Mouse (Mus musculus): ENCODE measurements around the gene Josd1.

The Josd1 gene

DNA sequence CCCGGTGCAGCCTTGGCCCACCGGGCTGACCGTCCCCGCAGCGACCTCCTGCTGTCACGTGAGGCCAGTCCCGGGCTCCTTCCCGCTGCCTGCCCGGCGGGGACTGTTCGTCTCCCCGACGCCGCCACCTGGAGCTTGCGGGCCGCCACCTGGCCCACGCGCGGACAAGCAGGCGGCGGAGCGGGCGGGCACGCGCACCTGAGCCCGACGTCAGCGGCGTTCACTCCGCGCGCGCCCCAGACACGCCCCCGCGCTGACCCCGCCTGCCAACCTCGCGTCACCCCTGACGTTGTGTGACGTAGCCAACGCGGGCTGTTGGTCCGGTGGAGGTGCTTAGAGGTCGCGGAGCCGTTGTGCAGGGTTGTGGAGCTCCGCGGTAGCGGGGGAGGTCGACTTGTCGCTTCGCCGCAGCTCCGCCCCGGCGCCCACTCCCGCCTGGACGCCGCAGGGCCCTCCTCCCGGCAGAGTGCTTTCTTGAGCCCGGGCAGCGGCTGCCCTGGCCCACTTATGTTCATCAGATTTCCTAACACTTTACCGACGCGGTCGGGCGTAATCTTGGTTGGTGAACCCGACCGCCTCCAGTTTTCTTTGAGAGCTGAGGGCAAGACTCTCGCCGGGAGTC lies at the start of gene Josd1:
Josd1 (minus strand) TSS at position 274 of the 622 bp plus-strand sequence.
- peak; percentile 84 for DNase-seq (ENCODE audit: low spot score)

- DNase-seq (ENCODE audit: low spot score), result no peak
These were observed 46.6 kb upstream of the Josd1 start for GRCm38 (mm10) chr15:79734311-79734710.

DNA sequence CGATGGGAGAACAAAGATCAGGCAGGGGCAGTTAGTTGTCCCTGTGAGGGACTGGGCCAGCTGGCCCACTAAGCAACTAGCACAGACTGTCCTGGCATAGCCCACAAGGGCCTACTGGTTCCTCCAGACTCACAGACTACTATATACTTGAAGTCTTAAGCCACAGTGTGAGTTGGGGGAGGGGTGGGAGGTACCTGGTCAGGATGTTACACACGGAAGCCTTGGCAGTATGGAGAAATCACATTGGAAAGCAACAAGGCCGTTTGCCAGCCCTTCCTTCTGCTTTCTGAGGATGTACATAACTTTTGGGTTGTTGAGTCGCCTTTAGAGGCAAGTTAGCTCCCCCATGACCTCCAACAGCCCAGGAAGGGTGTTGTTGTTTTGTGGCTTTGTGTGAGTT lies 45.9 kb upstream of the Josd1 start:
- DNase-seq (ENCODE audit: low spot score), result no peak

GRCm38 (mm10) chr15:79733192-79733591 lies 45.5 kb upstream of the Josd1 start:
- no peak for DNase-seq (ENCODE audit: low spot score)

DNA sequence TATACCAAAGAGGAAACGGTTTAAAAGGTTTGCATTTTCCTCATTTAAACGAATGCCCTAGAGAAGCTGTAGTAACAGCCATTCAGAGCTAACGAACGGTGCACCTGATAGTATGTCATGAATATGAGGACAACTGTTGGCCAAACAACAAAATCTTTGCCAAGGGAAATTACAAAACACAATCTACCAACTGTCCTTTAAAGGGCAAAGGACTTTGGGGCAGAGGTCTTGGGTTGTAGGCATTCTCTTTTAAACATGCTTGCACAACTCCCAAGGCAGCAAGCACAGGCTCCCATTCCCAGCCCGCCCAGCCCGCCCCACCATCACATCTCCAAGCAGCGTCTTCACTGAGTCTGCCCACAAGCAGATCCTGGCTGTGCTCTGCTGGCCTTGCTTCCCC lies 43.8 kb upstream of the Josd1 start:
- DNase-seq (ENCODE audit: low spot score), result no peak

- DNase-seq (ENCODE audit: low spot score), result no peak
These were observed 41.1 kb upstream of the Josd1 start for GRCm38 (mm10) chr15:79728731-79729388.

GRCm38 (mm10) chr15:79728311-79728710 lies 40.6 kb upstream of the Josd1 start:
- DNase-seq (ENCODE audit: low spot score), result no peak

DNA sequence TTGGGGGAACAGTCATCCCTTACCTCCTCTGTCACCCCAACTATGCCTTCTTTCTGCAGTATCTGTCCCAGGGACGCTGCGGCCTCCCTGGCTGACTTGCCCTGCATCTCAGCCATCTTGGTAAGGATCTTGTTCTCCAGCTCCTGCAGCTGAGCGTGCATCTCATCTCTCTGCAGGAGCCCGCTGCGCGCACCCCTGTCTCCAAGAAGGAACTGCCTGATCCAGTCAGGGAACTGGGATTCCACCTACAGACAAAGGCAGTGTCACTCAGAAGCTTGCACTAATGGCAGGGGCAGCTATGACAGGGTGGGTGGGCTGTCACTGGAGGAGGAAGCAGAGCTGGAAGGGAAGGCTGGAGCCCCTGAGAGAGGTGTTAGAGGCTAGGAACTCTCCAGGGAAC lies 40.1 kb upstream of the Josd1 start:
- no peak for DNase-seq (ENCODE audit: low spot score)

GRCm38 (mm10) chr15:79725190-79725789 lies 37.6 kb upstream of the Josd1 start:
- no peak for DNase-seq (ENCODE audit: low spot score)

GRCm38 (mm10) chr15:79723439-79723838 lies 35.7 kb upstream of the Josd1 start:
- no peak for DNase-seq (ENCODE audit: low spot score)

DNA sequence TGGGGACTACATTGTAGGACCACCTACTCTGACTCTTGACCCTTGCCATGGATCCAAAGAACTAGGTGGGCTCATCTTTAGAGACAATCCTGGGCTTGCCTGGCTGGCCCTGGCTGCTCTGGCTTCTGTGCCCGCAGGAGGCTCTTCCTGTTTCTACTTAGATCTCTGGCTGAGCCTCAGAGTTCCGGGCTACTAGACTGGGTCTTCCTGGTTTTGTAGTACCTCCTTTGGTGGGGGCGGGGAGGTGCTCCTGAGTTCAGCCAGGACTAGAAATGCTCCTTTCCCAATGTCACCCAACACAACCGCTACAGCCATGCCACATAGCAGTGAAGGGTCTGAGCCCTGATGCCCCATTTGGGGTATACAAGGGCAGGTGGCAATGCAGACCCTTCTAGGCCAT lies 33.1 kb upstream of the Josd1 start:
- DNase-seq (ENCODE audit: low spot score), result no peak

GRCm38 (mm10) chr15:79720267-79720666 lies 32.5 kb upstream of the Josd1 start:
- no peak for DNase-seq (ENCODE audit: low spot score)

- DNase-seq (ENCODE audit: low spot score), result no peak
These were observed 29.0 kb upstream of the Josd1 start for GRCm38 (mm10) chr15:79716710-79717109.

DNA sequence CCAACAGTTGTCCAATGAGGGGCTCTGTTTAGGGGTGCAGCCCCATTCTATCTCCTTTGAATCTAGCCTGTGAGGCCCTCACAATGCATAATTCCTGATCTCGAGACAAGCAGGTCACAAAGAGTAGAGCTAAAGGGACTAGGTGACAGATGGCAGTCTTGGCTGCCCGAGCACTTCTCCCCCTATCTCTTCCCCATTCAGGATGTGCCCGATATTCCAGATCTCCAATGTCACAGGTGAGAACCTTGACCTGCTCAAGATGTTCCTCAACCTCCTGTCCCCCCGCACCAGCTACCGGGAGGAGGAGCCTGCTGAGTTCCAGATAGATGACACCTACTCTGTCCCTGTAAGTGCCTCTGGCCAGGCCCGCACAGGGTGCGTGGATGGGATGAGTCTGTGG lies 27.9 kb upstream of the Josd1 start:
- no peak for DNase-seq (ENCODE audit: low spot score)

- no peak for DNase-seq (ENCODE audit: low spot score)
These were observed 20.6 kb upstream of the Josd1 start for GRCm38 (mm10) chr15:79708229-79708822.

DNA sequence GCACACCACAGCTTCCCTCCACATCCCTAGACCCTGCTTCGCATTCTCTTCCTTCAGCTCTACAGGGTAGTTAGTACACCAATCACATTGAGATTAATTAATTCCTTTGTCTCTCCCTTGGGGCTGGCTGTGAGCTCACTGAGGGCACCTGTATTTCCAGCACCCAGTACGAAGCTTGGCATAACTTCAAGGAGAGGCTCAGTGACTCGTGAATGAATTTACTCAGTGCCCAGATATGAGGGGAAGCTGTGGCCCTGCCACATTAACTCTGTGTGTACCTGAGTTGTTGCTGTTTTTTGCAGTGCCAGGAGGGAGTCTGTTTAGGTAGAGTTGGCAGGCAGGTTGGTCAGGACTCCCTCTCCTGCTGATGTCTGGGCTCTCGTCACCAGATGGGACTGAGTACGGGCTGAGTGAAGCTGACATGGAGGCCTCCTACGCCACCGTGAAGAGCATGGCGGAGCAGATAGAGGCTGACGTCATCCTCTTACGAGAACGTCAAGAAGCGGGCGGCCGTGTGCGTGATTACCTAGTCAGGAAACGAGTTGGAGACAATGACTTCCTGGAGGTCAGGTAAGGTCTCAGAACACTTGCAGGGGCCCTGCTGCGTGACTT lies 19.0 kb upstream of the Josd1 start:
- DNase-seq (ENCODE audit: low spot score), result no peak

- DNase-seq (ENCODE audit: low spot score), result no peak
These were observed 10.0 kb upstream of the Josd1 start for GRCm38 (mm10) chr15:79697558-79698187.

GRCm38 (mm10) chr15:79697011-79697410 lies 9.3 kb upstream of the Josd1 start:
- no peak for DNase-seq (ENCODE audit: low spot score)

DNA sequence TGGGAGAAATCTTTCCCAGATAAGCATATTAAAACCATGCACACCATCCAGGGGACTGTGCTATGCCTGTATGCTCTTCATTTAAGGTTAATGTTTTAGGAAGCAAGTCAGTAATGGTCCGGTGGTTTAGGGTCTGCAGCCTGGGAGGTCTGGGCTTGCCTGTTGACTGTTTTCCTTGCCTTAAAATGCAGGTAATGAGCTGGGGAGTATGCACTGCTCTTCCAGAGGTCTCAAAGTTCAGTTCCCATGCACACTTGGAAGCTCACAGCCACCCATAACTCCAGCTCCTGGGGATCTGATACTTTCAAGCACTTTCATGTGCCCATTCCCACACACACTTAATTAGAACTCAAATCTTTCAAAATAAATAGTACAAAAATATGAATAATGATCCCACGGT lies 8.8 kb upstream of the Josd1 start:
- DNase-seq (ENCODE audit: low spot score), result no peak

GRCm38 (mm10) chr15:79695516-79695915 lies 7.8 kb upstream of the Josd1 start:
- DNase-seq (ENCODE audit: low spot score), result no peak

DNA sequence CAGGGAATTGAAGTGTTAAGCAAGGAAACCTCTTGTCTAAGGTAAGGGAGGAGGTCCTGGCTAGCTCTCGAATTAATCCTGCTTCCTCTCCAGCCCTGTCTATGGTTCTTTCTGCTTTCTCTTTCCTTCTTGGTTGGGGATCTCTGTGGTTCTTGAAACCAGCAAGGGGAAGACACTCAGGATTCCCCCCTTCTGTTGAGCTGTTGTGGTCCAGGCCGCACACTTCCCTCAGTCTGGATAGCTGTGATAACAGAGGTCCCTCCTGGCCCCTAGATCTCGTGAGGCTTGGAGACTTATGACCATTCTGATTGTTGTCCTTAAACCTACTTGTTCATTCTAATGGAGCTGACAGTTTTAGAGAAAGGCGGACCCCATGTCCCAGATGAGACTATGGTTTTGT lies 6.8 kb upstream of the Josd1 start:
- no peak for DNase-seq (ENCODE audit: low spot score)

DNA sequence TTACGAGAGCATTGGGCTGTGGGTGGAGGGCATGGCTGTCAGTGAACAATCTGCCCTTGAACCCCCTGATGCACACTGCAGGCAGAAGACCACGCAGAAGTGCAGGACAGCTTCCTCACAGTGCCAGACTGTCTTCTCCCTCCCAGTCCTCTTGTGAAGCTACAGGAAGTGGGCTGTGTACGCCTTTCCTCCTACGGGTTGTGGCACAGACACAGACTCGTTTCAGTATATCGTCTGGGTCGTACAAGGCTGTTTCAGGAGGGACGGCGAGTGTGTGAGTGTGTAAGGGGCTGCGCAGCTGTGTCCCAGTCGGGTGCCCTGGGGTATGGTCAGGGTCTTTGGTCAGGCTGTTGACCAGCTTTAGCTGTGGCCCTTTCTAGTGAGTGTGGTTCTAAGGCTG lies 6.0 kb upstream of the Josd1 start:
- no peak for DNase-seq (ENCODE audit: low spot score)

Data from layer of hippocampus, adult 9-10 months (tissue).